In genomic region chr5:116018784-116019183, GRCm38 (mm10) we compare ENCODE assay signal across 10 mouse cellular contexts. TPM values are rescaled to one million over a fixed set of nuclear protein-coding genes. Genes with fewer than 3 reads are reported as not detected.
DNase-seq lines count a peak whose midpoint lies in the region; TF ChIP-seq lines count a peak whose summit lies in the region.
"Had no signal": no experiment of that assay in that cellular context is flagged by ENCODE, and none has a peak within 500 bp of the region (broad histone marks: within the 10 kb centered on the region; RNA-seq: fewer than 3 reads in every experiment).

No protein-coding gene starts in this region.

- peaks cover 15% of the 10 kb centered on the region for H3K4me1 ChIP-seq in heart, adult 2 months (ENCODE audit: control insufficient read depth, insufficient read depth, low read length)
- H3K4me1 ChIP-seq in liver, adult 2 months (ENCODE audit: control insufficient read depth, insufficient read depth, low read length) = peaks cover 37% of the 10 kb centered on the region

- H3K4me3 ChIP-seq in heart, adult 2 months = no peak overlapping the region
- H3K4me3 ChIP-seq in liver, adult 2 months (ENCODE audit: insufficient read depth, low read depth, low read length) = no peak overlapping the region
- H3K4me3 ChIP-seq: neural tube, embryonic 12.5 days had no signal

- no peak for DNase-seq in heart, adult 2 months
- no peak for DNase-seq in heart, postnatal 36 days
- DNase-seq in thymus, postnatal 4 days = peak; percentile 51
- DNase-seq in thymus, postnatal 36 days = no peak
- DNase-seq in liver, adult 2 months (ENCODE audit: extremely low read depth, low read depth, low spot score) = peak; percentile 71
- DNase-seq in ovary, adult 18-20 months (ENCODE audit: low spot score) = no peak
- no peak for DNase-seq in yolk sac, embryonic 10.5 days (ENCODE audit: low spot score)
- DNase-seq in ovary, postnatal 14 days (ENCODE audit: low spot score) = no peak
- DNase-seq: cerebellum, postnatal 36 days had no signal

- no peak overlapping the region for H3K9ac ChIP-seq in heart, adult 2 months (ENCODE audit: low read depth, low read length)
- H3K9ac ChIP-seq in liver, adult 2 months (ENCODE audit: low read depth, low read length) = no peak overlapping the region
- H3K9ac ChIP-seq: neural tube, embryonic 12.5 days had no signal

- peak overlapping the region; percentile 78 for H3K27ac ChIP-seq in heart, adult 2 months
- H3K27ac ChIP-seq in liver, adult 2 months (replicated peaks; ENCODE audit: insufficient read depth, low read depth, low read length) = peak overlapping the region; percentile 30
- H3K27ac ChIP-seq: neural tube, embryonic 12.5 days had no signal

- H3K27me3 ChIP-seq in heart, adult 2 months (ENCODE audit: control insufficient read depth, insufficient read depth, low read length) = no peaks in the 10 kb centered on the region
- no peaks in the 10 kb centered on the region for H3K27me3 ChIP-seq in liver, adult 2 months (ENCODE audit: control insufficient read depth, insufficient read depth, low read length)
- H3K27me3 ChIP-seq: neural tube, embryonic 12.5 days had no signal

- H3K79me2 ChIP-seq in heart, adult 2 months (replicated peaks; ENCODE audit: control insufficient read depth, insufficient read depth, low read length) = no peaks in the 10 kb centered on the region
- H3K79me2 ChIP-seq in liver, adult 2 months (ENCODE audit: control insufficient read depth, insufficient read depth, low read length) = peaks cover 8% of the 10 kb centered on the region; the same call in 1 of the 2 replicates

- 35% methylated on average over 6 of the region's 6 CpGs for WGBS in heart, adult 2 months
- WGBS in liver, adult 2 months = 16% methylated on average over 6 of the region's 6 CpGs

- H3K36me3 ChIP-seq in heart, adult 2 months (ENCODE audit: control insufficient read depth, insufficient read depth, low read length) = peaks cover 10% of the 10 kb centered on the region
- peaks cover 36% of the 10 kb centered on the region for H3K36me3 ChIP-seq in liver, adult 2 months (ENCODE audit: control insufficient read depth, insufficient read depth, low read length)

- peak; percentile 55 for TF ChIP-seq CTCF in heart, adult 2 months (IDR thresholded peaks at IDR 0.05)
- peak; percentile 52 for TF ChIP-seq CTCF in liver, adult 2 months (IDR thresholded peaks at IDR 0.05; ENCODE audit: low read depth, low read length)

- intact Hi-C loops in heart, adult 2 months (cut with DNase I) = no loop called here
- intact Hi-C loops in heart, postnatal 36 days (cut with DNase I) = loop anchor here (5.0 kb wide), 1 partner anchor 171 kb away; the partner anchor contains the start of gene Cit

- no peak for TF ChIP-seq EP300 in heart, adult 2 months (IDR thresholded peaks at IDR 0.05; ENCODE audit: insufficient read depth, low read depth, low read length)

- no peak for TF ChIP-seq POLR2A in heart, adult 2 months (IDR thresholded peaks at IDR 0.05; ENCODE audit: insufficient read depth, low read depth, low read length)
- TF ChIP-seq POLR2A in liver, adult 2 months (IDR thresholded peaks at IDR 0.05; ENCODE audit: extremely low read depth, insufficient read depth, low read length) = no peak

RNA-seq across cellular contexts. Expression of gene Prkab1, which starts 5.5 kb away (rescaled TPM):
- 10 to 100 TPM; 50.6 to 55.5 TPM for total RNA-seq in heart, adult 2 months (2021)
- 64.8 and 69.7 TPM in 2 replicates for polyA plus RNA-seq in heart, adult 2 months (2012; rRNA removed)
- 10 to 100 TPM; 48.7 to 58.3 TPM for total RNA-seq in heart, postnatal 36 days (2021)
- total RNA-seq in liver, adult 2 months (2014; rRNA removed) = 13.6 and 20.2 TPM in 2 replicates
- polyA plus RNA-seq in liver, adult 2 months (2012; rRNA removed) = 36.9 and 48.5 TPM in 2 replicates

Comparison
In these comparisons a context has a peak if more than half of its experiments do, and no peak if none do; other contexts are left out.
1. DNase-seq: peak in thymus, postnatal 4 days (single experiment) and liver, adult 2 months (single experiment); none in heart, adult 2 months (0 of 2), heart, postnatal 36 days (0 of 2), thymus, postnatal 36 days (0 of 2), ovary, adult 18-20 months (single experiment), yolk sac, embryonic 10.5 days (single experiment) and ovary, postnatal 14 days (single experiment).